Mouse (Mus musculus) left cerebral cortex, adult 8-10 months (tissue): ENCODE measurements around the gene Ppp6r2. TPM values are rescaled to one million over a fixed set of nuclear protein-coding genes. Genes with fewer than 3 reads are reported as not detected.

Experiments
- DNase-seq, 2 experiments: peaks; one replicate each; pipeline ENCODE4 v3.0.0; 2022; ENCODE audit warnings: low spot score in 2 of 2
- microRNA-seq, 2 experiments: library from miRNA; unstranded; fragments of <30 nt; microRNA quantifications; one replicate each; pipeline ENCODE4 v1.2.0; 2022
- total RNA-seq, 4 experiments: library from RNA; stranded (reverse); gene quantifications; 2 replicates each; pipeline ENCODE4 v1.2.4; 2022

Gene Ppp6r2
- total RNA-seq, 4 experiments from 2014 or later, result 150 to 165 (median 161) TPM

DNA sequence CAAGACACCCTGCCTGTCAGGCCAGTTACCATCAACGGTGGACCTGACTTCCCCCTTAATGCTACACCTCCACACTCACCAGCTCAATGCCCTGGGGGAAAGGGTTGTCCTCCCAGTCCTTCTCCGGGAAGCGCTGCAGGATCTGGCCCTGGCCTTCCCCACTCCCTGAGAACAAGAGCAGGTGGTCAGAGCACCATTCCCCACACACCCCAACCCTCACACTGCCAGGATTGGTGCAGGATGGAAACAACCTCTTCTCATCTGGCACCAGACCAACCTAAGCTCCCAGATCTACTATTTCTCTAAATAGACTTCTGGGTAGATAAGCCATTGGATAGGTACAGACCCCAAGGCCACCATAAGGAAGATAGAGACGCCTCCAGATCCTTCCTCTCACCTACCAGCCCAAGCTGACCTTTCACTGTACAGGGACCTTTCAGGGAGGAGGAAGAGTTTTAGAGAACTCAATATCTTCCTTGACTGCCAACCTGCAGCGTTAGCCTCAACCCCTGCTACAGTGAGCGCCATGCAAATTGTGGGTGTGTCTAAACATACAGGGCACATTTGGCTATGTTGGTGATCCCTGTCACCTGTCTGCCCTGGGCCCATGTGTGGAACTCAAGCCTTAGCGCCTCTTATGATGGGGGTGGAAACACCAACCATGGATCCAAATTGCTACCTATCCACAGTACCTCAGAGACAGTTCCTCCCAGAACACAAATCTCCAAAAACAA, 97.2 kb downstream of the Ppp6r2 start:
- no peak for DNase-seq

GRCm38 (mm10) chr15:89309962-89310498, 98.7 kb downstream of the Ppp6r2 start:
- peak in 1 of 2 experiments; percentile 86 for DNase-seq

- DNase-seq, result no peak
Measured at GRCm38 (mm10) chr15:89313359-89313758, 102.0 kb downstream of the Ppp6r2 start.

GRCm38 (mm10) chr15:89314107-89314506, 102.8 kb downstream of the Ppp6r2 start:
- DNase-seq, result no peak

DNA sequence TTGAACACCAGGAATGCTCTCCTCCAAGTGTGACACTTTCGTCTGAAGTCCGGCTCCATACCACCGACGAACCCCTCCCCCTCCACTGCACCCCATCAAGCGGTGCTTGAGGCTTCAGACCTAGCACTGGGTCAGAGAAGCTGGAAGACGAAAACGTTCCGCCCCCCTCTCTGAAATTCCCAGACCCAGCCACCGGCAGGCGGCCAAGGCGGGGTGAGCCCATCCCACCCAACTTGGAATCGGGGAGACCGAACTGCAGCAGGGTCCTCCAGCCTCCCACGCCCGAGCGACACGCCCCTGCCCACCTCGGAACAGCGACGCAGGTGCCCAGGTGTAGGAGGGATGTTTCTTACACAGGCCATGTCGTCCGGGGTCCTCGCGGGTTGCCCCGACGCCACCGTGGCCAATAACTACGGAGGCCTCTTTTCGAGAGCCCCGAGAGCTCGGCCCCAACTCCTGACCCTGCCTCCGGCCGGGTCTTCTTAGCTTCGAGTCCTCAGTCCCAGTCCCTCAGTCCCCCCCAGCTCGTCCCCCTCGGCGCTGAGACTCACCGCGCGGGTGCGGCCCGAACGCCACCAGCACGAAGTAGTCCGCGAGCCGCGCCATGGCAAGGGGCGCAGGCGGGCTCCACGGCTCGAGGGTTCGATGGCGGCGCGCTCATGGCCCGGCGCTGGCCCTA, 103.3 kb downstream of the Ppp6r2 start:
- no peak for DNase-seq

- peak; percentile 83 to 99 for DNase-seq
Measured at GRCm38 (mm10) chr15:89315190-89315731, 103.9 kb downstream of the Ppp6r2 start, which contains the start of gene Sbf1. Sbf1 (minus strand) TSS chr15:89315311.

GRCm38 (mm10) chr15:89316146-89316545, 104.8 kb downstream of the Ppp6r2 start:
- no peak for DNase-seq

GRCm38 (mm10) chr15:89321264-89321663, 109.9 kb downstream of the Ppp6r2 start:
- DNase-seq, result no peak

DNA sequence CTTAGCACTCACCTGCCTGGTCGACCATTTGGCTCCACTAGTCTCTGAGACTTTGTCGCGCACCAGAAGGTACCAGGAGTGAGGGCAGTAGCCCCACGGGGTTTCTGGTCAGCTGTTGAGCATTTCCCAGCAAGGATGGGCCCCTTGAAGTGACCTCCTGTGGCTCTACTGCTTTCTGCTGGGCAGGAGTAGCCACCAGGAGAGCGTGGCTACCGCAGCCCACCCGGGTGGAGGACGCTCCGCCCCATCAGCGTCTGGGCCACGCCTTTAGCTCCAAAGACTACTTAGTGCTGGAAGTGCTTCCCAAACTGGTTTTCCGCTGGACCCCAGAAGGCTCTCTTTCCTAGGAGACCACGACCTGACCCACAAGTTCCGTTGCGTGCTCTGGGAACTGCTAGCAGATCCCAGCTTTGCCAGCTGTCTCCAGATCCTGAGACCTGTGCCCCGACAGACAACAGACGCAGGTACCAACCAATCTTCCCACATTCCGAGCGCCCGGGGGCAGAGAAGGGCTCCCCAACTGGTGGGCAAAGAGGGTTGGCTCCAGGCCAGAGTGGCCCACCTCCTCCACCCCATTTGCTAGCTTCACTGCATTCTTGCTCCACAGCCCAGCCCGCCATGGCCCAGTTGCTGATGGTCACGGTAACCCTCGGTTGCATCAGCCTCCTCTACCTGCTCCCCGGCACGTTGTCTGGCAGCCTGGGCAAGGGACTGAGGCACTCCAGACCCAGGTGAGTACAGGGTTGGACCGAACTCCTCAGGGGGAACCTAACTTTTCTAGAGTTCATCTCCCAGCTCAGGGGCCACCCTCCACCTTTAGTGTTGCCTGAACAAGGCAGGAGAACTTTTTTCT, 111.5 kb downstream of the Ppp6r2 start, which contains the start of gene Adm2:
Gene Adm2 (plus strand): TSS at position 51 of the 853 bp plus-strand sequence.
- DNase-seq, result no peak

DNA sequence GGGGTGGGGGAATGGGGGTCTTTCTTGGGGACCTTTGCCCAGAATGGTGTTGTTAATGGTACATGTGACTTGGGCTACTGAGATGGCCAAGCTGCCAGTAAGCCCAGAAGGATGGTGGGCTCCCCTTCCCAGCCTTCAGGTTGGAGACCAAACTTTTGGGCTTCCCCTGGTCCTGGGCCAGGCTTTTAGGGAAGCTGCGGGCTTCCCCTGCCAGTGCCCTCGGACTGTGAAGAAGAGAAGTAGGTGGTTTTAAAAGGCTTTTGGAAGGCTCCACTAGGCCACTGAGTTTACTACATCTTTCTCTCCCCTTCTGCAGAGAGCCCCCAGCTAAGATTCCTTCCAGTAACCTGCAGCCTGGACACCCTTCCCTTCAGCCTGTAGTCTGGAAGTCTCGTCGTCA, 112.3 kb downstream of the Ppp6r2 start:
- DNase-seq, result no peak

DNA sequence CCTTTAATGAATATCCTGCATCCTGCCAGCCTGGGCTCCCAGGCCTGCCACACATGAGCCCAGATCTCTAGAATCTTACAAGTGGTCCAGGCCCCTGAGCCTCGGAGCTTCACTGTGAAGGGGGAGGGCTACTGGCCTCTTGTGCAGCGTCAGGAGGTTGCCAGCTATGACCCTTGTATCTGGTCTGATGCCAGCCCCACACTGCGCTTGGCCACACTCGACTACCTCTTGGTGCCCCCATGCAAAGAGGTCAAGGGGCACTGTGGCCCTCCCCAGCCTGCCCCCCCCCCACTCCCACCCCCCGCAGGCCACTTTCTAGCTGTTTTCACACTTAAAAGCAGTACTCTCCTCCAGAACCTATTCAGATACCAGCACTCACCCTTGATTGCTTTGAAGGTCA, 115.1 kb downstream of the Ppp6r2 start:
- DNase-seq, result no peak

DNA sequence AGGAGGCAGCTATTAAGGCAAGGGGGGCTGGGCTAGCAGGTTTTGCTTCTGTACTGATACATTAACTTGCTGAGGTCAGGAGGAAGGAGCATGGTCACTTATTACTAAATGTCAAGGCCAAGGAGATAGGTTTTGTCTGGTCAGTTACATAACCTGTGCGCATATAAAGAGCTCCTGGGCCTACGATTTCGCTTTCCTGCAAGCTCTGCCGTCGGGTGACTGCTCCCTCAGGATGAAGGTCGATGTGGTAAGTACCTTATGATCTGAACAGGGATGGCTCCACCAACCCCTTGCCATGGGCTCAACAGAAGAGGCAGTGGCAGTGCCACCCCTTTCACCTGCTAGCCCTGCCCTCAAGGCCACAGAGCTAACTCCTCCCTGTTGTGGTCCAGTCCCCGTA, 122.9 kb downstream of the Ppp6r2 start, which contains the start of gene Miox:
Gene Miox (plus strand): TSS at position 128 of the 400 bp plus-strand sequence.
- no peak for DNase-seq

DNA sequence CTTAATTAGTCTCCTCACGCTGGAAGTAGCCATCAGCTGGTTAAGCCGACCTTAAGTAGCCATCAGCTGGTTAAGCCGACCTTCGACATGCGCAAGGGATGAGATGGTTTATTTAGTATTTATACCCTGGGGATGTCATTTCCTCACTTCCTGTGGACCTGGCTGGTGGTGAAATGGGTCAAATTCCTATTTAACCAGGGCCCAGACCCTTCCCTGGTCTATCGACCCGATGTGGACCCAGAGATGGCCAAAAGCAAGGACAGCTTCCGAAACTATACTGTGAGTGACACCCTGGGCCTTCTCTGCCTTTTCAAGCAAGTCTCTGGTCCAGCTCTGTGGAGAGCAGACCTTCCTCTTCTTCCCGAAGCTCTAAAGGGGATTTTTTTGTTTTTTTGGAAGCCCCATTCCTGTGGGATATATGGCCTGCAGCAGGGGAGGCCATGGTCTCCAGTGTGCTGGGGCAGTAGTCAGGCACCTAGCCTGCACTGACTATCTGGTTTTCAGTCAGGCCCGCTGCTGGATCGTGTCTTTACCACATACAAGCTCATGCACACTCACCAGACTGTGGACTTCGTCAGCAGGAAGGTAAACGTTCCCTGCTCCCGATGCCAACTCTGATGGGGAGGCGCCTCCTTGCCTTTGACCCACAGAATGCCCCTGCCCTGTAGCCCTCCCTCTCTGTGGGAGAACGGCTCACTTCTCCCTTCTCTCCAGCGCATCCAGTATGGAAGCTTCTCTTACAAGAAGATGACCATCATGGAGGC, 123.6 kb downstream of the Ppp6r2 start:
- DNase-seq, result no peak

- DNase-seq, result no peak
Measured at GRCm38 (mm10) chr15:89336422-89336821, 125.1 kb downstream of the Ppp6r2 start.

Small RNA genes within 50 kb of the gene (microRNA-seq; reads per million reads assigned to microRNA genes)
- gene Mir6958, result 1.5 to 2.9 reads per million in 2 experiments
- gene Mir6959, result 9.0 to 10.3 reads per million in 2 experiments
- 0.66 to 1.3 reads per million in 2 experiments for gene Mir7118

Other genes with a start within 250 kb of the Ppp6r2 start
- 100 to 1,000 TPM; 112 to 127 (median 115) TPM for gene Mlc1, start 232.5 kb upstream of the Ppp6r2 start, total RNA-seq
- not detected for gene Mov10l1, start 228.6 kb upstream of the Ppp6r2 start, total RNA-seq
- gene Panx2, start 151.8 kb upstream of the Ppp6r2 start, total RNA-seq, result 100 to 1,000 TPM; 108 to 121 (median 111) TPM
- gene Trabd, start 136.4 kb upstream of the Ppp6r2 start, total RNA-seq, result 10 to 100 TPM; 17.3 to 21.8 (median 18.0) TPM
- 10 to 100 TPM; 22.7 to 27.6 (median 24.7) TPM for gene Selenoo, start 122.5 kb upstream of the Ppp6r2 start, total RNA-seq
- gene Tubgcp6, start 88.4 kb upstream of the Ppp6r2 start, total RNA-seq, result 10 to 100 TPM; 27.2 to 30.8 (median 28.6) TPM
- 10 to 100 TPM; 12.5 to 17.1 (median 14.2) TPM for gene Hdac10, start 82.9 kb upstream of the Ppp6r2 start, total RNA-seq
- gene Mapk12, start 70.8 kb upstream of the Ppp6r2 start, total RNA-seq, result 10 to 100 TPM in 2 of 4 experiments, 1 to 10 TPM in 2; 9.5 to 10.6 (median 10.1) TPM
- 10 to 100 TPM; 35.8 to 40.9 (median 39.4) TPM for gene Mapk11, start 61.9 kb upstream of the Ppp6r2 start, total RNA-seq
- 10 to 100 TPM; 42.6 to 60.9 (median 54.8) TPM for gene Plxnb2, start 30.8 kb upstream of the Ppp6r2 start, total RNA-seq
- gene Dennd6b, start 15.1 kb upstream of the Ppp6r2 start, total RNA-seq, result 10 to 100 TPM; 46.2 to 59.3 (median 50.7) TPM
- gene Sbf1, start 103.8 kb downstream of the Ppp6r2 start, total RNA-seq, result 100 to 1,000 TPM; 230 to 240 (median 238) TPM
- not detected for gene Adm2, start 111.2 kb downstream of the Ppp6r2 start, total RNA-seq
- not detected for gene Miox, start 122.8 kb downstream of the Ppp6r2 start, total RNA-seq
- 10 to 100 TPM; 15.7 to 22.6 (median 19.9) TPM for gene Lmf2, start 144.1 kb downstream of the Ppp6r2 start, total RNA-seq
- 100 to 1,000 TPM in 3 of 4 experiments, 10 to 100 TPM in 1; 98.3 to 110 (median 107) TPM for gene Ncaph2, start 144.2 kb downstream of the Ppp6r2 start, total RNA-seq
- gene Sco2, start 162.3 kb downstream of the Ppp6r2 start, total RNA-seq, result 10 to 100 TPM; 23.2 to 28.0 (median 26.8) TPM
- 1 to 10 TPM in 2 of 4 experiments, under 1 TPM in 2; 0.57 to 1.4 (median 0.90) TPM for gene Tymp, start 165.5 kb downstream of the Ppp6r2 start, total RNA-seq
- 1 to 10 TPM; 1.9 to 3.8 (median 2.8) TPM for gene Odf3b, start 167.7 kb downstream of the Ppp6r2 start, total RNA-seq
- 1 to 10 TPM in 1 of 4 experiments, under 1 TPM in 3; 0.70 to 1.1 (median 0.87) TPM for gene Klhdc7b, start 173.4 kb downstream of the Ppp6r2 start, total RNA-seq
- not detected for gene Syce3, start 198.9 kb downstream of the Ppp6r2 start, total RNA-seq
- gene Cpt1b, start 214.3 kb downstream of the Ppp6r2 start, total RNA-seq, result 1 to 10 TPM; 1.2 to 2.2 (median 1.5) TPM
- gene C730034F03Rik, start 218.0 kb downstream of the Ppp6r2 start, total RNA-seq, result 1 to 10 TPM; 1.4 to 2.2 (median 1.5) TPM
- under 1 TPM in 1 of 4 experiments, not detected in 3; 0.37 TPM for gene Gm44502, start 218.1 kb downstream of the Ppp6r2 start, total RNA-seq
- gene Chkb, start 218.4 kb downstream of the Ppp6r2 start, total RNA-seq, result 10 to 100 TPM; 37.4 to 49.3 (median 42.9) TPM
- 100 to 1,000 TPM; 240 to 262 (median 246) TPM for gene Mapk8ip2, start 242.4 kb downstream of the Ppp6r2 start, total RNA-seq